Mouse (Mus musculus): Measurements from ENCODE around the gene Traf7.

- TF ChIP-seq CTCF (IDR thresholded peaks at IDR 0.05; ENCODE audit: control insufficient read depth, insufficient read depth, low read length) (no peak), POLR2A (IDR thresholded peaks at IDR 0.05; ENCODE audit: borderline replicate concordance, control insufficient read depth, low read depth, low read length) (no peak)
Measured at GRCm38 (mm10) chr17:24548435-24548834, 20.7 kb upstream of the Traf7 start.
